Mouse (Mus musculus): ENCODE results near the gene Arhgef33.

GRCm38 (mm10) chr17:80323658-80324057 is 16.5 kb downstream of the Arhgef33 start:
- TF ChIP-seq CTCF (IDR thresholded peaks at IDR 0.05; ENCODE audit: control insufficient read depth, insufficient read depth, insufficient read length), result no peak
- no peak for TF ChIP-seq USF1 (IDR thresholded peaks at IDR 0.05; ENCODE audit: low read depth)
- TF ChIP-seq CEBPB (IDR thresholded peaks at IDR 0.05; ENCODE audit: low read depth), result no peak
- no peak for TF ChIP-seq FOSL1 (IDR thresholded peaks at IDR 0.05; ENCODE audit: insufficient read depth, low read length, poor library complexity, severe bottlenecking)
- no peak for TF ChIP-seq MAX (IDR thresholded peaks at IDR 0.05)

Data from C2C12 (cell line).